Mouse (Mus musculus): ENCODE measurements around the gene Rhod.
"Not testable (repeated sequence)": the region's sequence is repeated elsewhere in the genome, so short reads cannot be mapped to it uniquely, and the experiment has no call there.

Rhod gene

DNA sequence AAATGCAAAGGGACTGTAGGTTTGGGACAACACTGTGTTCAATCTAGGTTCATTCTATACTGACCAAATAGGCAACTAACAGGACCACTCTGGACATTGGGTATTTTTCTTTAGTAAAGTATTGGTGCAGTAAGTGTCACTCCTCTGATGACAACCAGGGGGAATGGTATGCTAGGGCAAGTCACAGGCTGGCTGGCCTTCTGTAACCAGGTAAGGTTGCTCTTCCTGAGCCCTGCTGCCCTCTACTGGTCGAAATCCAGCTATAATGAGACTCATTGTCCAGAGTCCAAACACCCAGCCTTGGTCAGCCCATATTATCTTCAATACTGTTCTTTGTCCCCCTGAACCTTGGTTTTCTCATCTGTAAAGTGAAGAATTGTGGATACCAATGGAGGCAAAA lies 22.0 kb downstream of the Rhod start:
- peak; percentile 54 to 62 for DNase-seq (ENCODE audit: low read depth in 2 of 2, low spot score in 2 of 2)

- DNase-seq (ENCODE audit: low read depth in 2 of 2, low spot score in 2 of 2) = no peak
Measured at GRCm38 (mm10) chr19:4414631-4415030, 24.6 kb downstream of the Rhod start.

- no peak for DNase-seq (ENCODE audit: low read depth in 2 of 2, low spot score in 2 of 2)
Measured at GRCm38 (mm10) chr19:4409062-4409461, 30.2 kb downstream of the Rhod start.

GRCm38 (mm10) chr19:4404840-4405239 lies 34.4 kb downstream of the Rhod start:
- DNase-seq (ENCODE audit: low read depth in 2 of 2, low spot score in 2 of 2) = no peak

DNA sequence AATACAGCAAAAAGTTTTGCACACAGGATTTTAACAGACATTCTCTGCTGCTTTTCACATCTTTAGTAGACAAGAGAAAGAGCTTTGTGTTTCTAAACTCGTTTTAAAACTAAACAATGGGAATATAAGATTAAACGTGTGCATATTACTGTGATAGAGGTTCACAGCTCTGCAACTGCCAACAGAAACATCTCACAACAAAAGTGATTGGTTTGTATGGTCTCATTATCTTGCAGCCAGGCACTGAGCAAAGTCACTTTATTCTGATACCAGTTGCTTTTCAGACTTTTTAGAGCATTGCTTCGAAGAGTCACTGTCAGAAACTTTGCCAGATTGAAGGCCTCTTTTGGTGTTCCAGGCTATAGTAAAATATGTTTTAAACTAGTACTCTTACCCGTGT lies 40.3 kb downstream of the Rhod start:
- DNase-seq (ENCODE audit: low read depth in 2 of 2, low spot score in 2 of 2) = no peak

DNA sequence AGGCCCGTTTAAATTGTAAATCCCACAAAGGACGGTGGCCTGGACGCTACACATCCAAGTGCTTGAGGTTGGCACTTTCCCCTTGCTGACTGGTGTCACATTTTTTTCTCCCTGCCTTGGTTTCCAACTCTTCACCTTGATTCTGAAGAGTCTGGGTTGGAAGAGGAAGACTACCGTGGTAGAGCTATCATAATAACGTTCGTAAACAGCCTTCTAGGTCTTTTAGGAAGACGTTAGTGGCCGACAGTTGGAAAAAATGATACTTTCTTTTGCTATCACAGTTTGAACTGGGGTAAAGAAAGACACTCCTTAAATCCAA lies 40.6 kb downstream of the Rhod start:
- DNase-seq (ENCODE audit: low read depth in 2 of 2, low spot score in 2 of 2) = no peak

- DNase-seq (ENCODE audit: low read depth in 2 of 2, low spot score in 2 of 2) = peak; percentile 57 to 59
Measured at GRCm38 (mm10) chr19:4397798-4398629, 41.2 kb downstream of the Rhod start, which contains the start of gene Kdm2a. Gene Kdm2a (minus strand): TSS chr19:4398285.

GRCm38 (mm10) chr19:4396998-4397797 lies 42.0 kb downstream of the Rhod start:
- peak; percentile 93 to 94 for DNase-seq (ENCODE audit: low read depth in 2 of 2, low spot score in 2 of 2)

DNA sequence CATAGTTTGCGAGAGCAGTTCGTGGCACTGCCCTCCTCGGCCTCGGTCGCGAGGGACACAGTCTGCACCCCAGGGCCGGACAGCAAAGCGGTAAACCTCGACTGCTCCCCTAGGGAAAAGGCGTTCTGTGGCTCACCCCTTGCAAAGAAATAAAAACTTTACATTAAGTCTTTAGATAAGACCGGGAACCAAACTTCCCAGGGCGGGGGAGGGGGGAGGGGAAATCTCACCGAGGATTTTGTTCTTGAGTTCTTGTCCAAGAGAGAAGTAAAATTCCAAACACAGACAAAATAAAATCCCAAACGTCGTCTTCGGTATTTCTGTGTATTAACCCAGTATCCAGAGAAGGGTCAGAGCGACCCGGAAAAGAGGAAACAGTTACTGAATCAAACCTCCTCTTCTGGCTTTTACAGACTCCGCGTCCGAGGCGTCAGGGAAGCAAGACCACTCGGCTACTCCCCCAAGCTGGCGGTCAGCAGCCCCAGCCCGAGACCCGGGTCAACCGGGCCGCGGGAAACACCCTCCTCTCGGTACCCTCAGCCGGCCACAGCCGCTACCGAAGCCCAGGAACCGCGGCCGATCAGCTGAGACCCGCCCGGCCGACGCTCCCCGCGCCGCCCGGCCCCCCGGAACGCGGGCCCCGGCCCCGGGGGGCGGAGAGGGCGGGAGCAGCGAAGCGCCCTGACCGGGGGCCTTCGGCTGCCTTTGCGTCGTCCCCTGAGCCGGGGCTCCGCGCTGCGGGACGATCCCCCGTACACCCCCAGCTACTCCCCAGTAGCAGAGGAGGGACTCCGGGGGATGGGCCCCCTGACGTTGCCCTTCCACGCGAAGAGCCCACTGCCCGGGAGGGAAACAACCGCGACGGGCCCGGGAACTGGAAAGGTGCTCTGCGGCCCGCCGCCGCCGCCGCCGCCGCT lies 42.9 kb downstream of the Rhod start:
- DNase-seq (ENCODE audit: low read depth in 2 of 2, low spot score in 2 of 2) = peak; percentile 6 to 8

GRCm38 (mm10) chr19:4387276-4387675 lies 52.0 kb downstream of the Rhod start:
- DNase-seq (ENCODE audit: low read depth in 2 of 2, low spot score in 2 of 2) = no peak

DNA sequence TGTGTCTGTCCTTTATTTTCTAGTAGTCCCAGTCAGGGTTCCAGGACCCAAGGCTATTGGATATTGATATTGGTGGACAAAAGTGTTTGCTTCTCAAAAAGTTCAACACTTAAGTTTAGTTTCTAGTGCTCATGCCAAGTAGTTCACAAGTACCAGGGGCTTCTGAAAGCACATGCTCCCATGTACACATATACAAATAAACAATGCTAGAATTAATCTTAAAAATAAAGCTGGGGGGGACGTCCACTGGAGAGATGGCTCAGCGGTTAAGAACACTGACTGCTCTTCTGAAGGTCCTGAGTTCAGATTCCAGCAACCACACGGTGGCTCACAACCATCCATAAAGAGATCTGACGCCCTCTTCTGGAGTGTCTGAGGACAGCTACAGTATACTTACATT lies 54.2 kb downstream of the Rhod start:
- no peak for DNase-seq (ENCODE audit: low read depth in 2 of 2, low spot score in 2 of 2)

GRCm38 (mm10) chr19:4384322-4384721 lies 54.9 kb downstream of the Rhod start:
- DNase-seq (ENCODE audit: low read depth in 2 of 2, low spot score in 2 of 2) = no peak

GRCm38 (mm10) chr19:4383306-4383705 lies 55.9 kb downstream of the Rhod start:
- no peak for DNase-seq (ENCODE audit: low read depth in 2 of 2, low spot score in 2 of 2)

DNA sequence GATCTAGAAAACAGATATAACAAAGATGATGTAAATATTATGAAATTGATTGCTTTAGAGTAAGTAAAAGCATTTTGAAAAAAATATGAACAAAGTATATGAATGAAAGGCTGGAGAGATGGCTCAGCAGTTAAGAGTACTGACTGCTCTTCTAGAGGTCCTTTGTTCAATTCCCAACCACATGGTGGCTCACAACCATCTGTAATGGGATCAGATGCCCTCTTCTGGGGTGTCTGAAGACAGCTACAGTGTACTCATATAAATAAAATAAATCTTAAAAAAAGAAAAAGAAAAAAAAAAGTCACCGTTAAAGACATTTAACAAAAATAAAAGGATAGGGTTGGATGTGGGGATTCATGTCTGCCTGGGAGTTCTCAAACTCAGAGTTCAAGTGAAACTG lies 56.9 kb downstream of the Rhod start:
- not testable (repeated sequence) for DNase-seq (ENCODE audit: low read depth in 2 of 2, low spot score in 2 of 2)
